Mouse (Mus musculus) MEL (cell line): ENCODE data around the gene Sde2. TPM values are rescaled to one million over a fixed set of nuclear protein-coding genes. Genes with fewer than 3 reads are reported as not detected.

ENCODE experiments used
- DNase-seq: peaks from one replicate; pipeline ENCODE4 v3.0.0; 2011; ENCODE audit warnings: low read depth, low spot score
- H3K27ac ChIP-seq: 2 replicates; pipeline ENCODE4 v1.5.1; 2012; ENCODE audit warnings: low read depth, mild to moderate bottlenecking, control low read depth, low read length, moderate library complexity; ENCODE audit not compliant: control insufficient read depth
- H3K27me3 ChIP-seq, 2 experiments: fragments of 150-350 bp in 1 of 2; sonication (generic) in 1 of 2; 2 replicates each; pipeline ENCODE4 v1.6.1; 2012; ENCODE audit warnings: low read length in 2 of 2, mild to moderate bottlenecking in 2 of 2, improper control_type of control experiment in 1 of 2, moderate library complexity in 1 of 2; ENCODE audit not compliant: insufficient read depth in 2 of 2, control insufficient read depth in 1 of 2
- H3K36me3 ChIP-seq, 2 experiments: 2 replicates each; pipeline ENCODE4 v1.6.1; 2012 to 2014; ENCODE audit warnings: low read length in 2 of 2, improper control_type of control experiment in 1 of 2, inconsistent platforms in 1 of 2, mild to moderate bottlenecking in 1 of 2; ENCODE audit not compliant: insufficient read depth in 2 of 2, control insufficient read depth in 1 of 2
- H3K4me1 ChIP-seq, 2 experiments: fragments of 150-350 bp in 1 of 2; sonication (generic) in 1 of 2; 2 replicates each; pipeline ENCODE4 v1.6.1; 2012; ENCODE audit warnings: low read length in 2 of 2, improper control_type of control experiment in 1 of 2, mild to moderate bottlenecking in 1 of 2; ENCODE audit not compliant: insufficient read depth in 2 of 2, control insufficient read depth in 1 of 2
- H3K4me3 ChIP-seq, 2 experiments: fragments of 150-350 bp in 1 of 2; sonication (generic) in 1 of 2; 2 replicates each; pipeline ENCODE4 v1.5.1; 2012; ENCODE audit warnings: low read depth in 2 of 2, low read length in 2 of 2, mild to moderate bottlenecking in 2 of 2, moderate library complexity in 2 of 2, control low read depth in 1 of 2, improper control_type of control experiment in 1 of 2; ENCODE audit not compliant: control insufficient read depth in 1 of 2, insufficient read depth in 1 of 2
- H3K79me2 ChIP-seq: 2 replicates; pipeline ENCODE4 v1.6.1; 2012; ENCODE audit warnings: mild to moderate bottlenecking, low read length, moderate library complexity; ENCODE audit not compliant: control insufficient read depth, poor library complexity, insufficient read depth
- H3K9ac ChIP-seq: 2 replicates; pipeline ENCODE4 v1.6.1; 2012; ENCODE audit warnings: low read depth, mild to moderate bottlenecking, control low read depth, low read length, moderate library complexity; ENCODE audit not compliant: control insufficient read depth, poor library complexity, severe bottlenecking
- H3K9me3 ChIP-seq: fragments of 150-350 bp; sonication (generic); replicated peaks from 2 replicates; pipeline ENCODE4 v1.6.1; 2012; ENCODE audit warnings: mild to moderate bottlenecking, low read length, improper control_type of control experiment, moderate library complexity; ENCODE audit not compliant: insufficient read depth
- BHLHE40 ChIP-seq: IDR thresholded peaks from 2 replicates; pipeline ENCODE4 v1.6.1; 2012; ENCODE audit warnings: low read depth, mild to moderate bottlenecking, inconsistent platforms, low read length, improper control_type of control experiment, borderline replicate concordance
- CTCF ChIP-seq, 3 experiments: IDR thresholded peaks in 2 of 3; conservative IDR thresholded peaks in 1 of 3; 2 replicates each; pipeline ENCODE4 v1.5.1; 2011 to 2012; ENCODE audit warnings: low read length in 3 of 3, low read depth in 2 of 3, mild to moderate bottlenecking in 2 of 3, improper control_type of control experiment in 1 of 3, inconsistent platforms in 1 of 3, mixed read lengths in 1 of 3, moderate library complexity in 1 of 3; ENCODE audit not compliant: control insufficient read depth in 1 of 3, insufficient read depth in 1 of 3, poor library complexity in 1 of 3, severe bottlenecking in 1 of 3
- E2F4 ChIP-seq: IDR thresholded peaks from 2 replicates; pipeline ENCODE4 v1.6.1; 2011; ENCODE audit warnings: low read depth, low read length, improper control_type of control experiment, borderline replicate concordance
- ELF1 ChIP-seq: IDR thresholded peaks from 2 replicates; pipeline ENCODE4 v1.6.1; 2014; ENCODE audit warnings: low read depth, mild to moderate bottlenecking, inconsistent platforms, low read length, improper control_type of control experiment, moderate library complexity
- EP300 ChIP-seq, 2 experiments: IDR thresholded peaks; 2 replicates each; pipeline ENCODE4 v1.6.1; 2011; ENCODE audit warnings: improper control_type of control experiment in 2 of 2, low read length in 2 of 2, low read depth in 1 of 2, mild to moderate bottlenecking in 1 of 2
- GATA1 ChIP-seq: IDR thresholded peaks from 2 replicates; pipeline ENCODE4 v1.6.1; 2011; ENCODE audit warnings: low read depth, low read length, improper control_type of control experiment
- MAFK ChIP-seq: IDR thresholded peaks from 2 replicates; pipeline ENCODE4 v1.6.1; 2011; ENCODE audit warnings: low read depth, mild to moderate bottlenecking, low read length, improper control_type of control experiment, borderline replicate concordance
- MAX ChIP-seq: IDR thresholded peaks from 2 replicates; pipeline ENCODE4 v1.6.1; 2011; ENCODE audit warnings: low read length, improper control_type of control experiment
- MYB ChIP-seq: IDR thresholded peaks from 2 replicates; pipeline ENCODE4 v1.6.1; 2011; ENCODE audit warnings: mild to moderate bottlenecking, low read depth, low read length, improper control_type of control experiment
- NELFE ChIP-seq: IDR thresholded peaks from 2 replicates; pipeline ENCODE4 v1.6.1; 2011; ENCODE audit warnings: low read depth, low read length, improper control_type of control experiment
- NRF1 ChIP-seq: IDR thresholded peaks from 2 replicates; pipeline ENCODE4 v1.6.1; 2014; ENCODE audit warnings: low read depth, mild to moderate bottlenecking, inconsistent platforms, low read length, improper control_type of control experiment, moderate library complexity; ENCODE audit not compliant: poor library complexity, insufficient read depth, severe bottlenecking
- POLR2A ChIP-seq, 2 experiments: IDR thresholded peaks; 2 replicates each; pipeline ENCODE4 v1.6.1; 2011 to 2012; ENCODE audit warnings: low read length in 2 of 2, mild to moderate bottlenecking in 2 of 2, control low read depth in 1 of 2, improper control_type of control experiment in 1 of 2, low read depth in 1 of 2, moderate library complexity in 1 of 2; ENCODE audit not compliant: control insufficient read depth in 1 of 2, insufficient read depth in 1 of 2, poor library complexity in 1 of 2
- POLR2AphosphoS5 ChIP-seq: IDR thresholded peaks from 2 replicates; pipeline ENCODE4 v1.6.1; 2012; ENCODE audit warnings: low read depth, borderline replicate concordance, mild to moderate bottlenecking, inconsistent platforms, low read length, moderate library complexity, mixed read lengths
- RCOR1 ChIP-seq: IDR thresholded peaks from 2 replicates; pipeline ENCODE4 v1.6.1; 2012; ENCODE audit warnings: low read depth, mild to moderate bottlenecking, inconsistent platforms, low read length, improper control_type of control experiment
- SIN3A ChIP-seq: IDR thresholded peaks from 2 replicates; pipeline ENCODE4 v1.6.1; 2012; ENCODE audit warnings: low read length, improper control_type of control experiment, inconsistent platforms
- TAL1 ChIP-seq: IDR thresholded peaks from 2 replicates; pipeline ENCODE4 v1.6.1; 2012; ENCODE audit warnings: mild to moderate bottlenecking, inconsistent platforms, low read length, moderate library complexity, mixed read lengths
- TCF12 ChIP-seq: IDR thresholded peaks from 2 replicates; pipeline ENCODE4 v1.6.1; 2014; ENCODE audit warnings: low read depth, mild to moderate bottlenecking, inconsistent platforms, low read length, improper control_type of control experiment, moderate library complexity
- UBTF ChIP-seq: IDR thresholded peaks from 2 replicates; pipeline ENCODE4 v1.6.1; 2012; ENCODE audit warnings: low read depth, mild to moderate bottlenecking, inconsistent platforms, low read length, improper control_type of control experiment, moderate library complexity, borderline replicate concordance; ENCODE audit not compliant: insufficient read depth
- USF1 ChIP-seq: IDR thresholded peaks from 2 replicates; pipeline ENCODE4 v1.6.1; 2014; ENCODE audit warnings: low read depth, mild to moderate bottlenecking, inconsistent platforms, low read length, improper control_type of control experiment, moderate library complexity
- ZMIZ1 ChIP-seq: IDR thresholded peaks from 2 replicates; pipeline ENCODE4 v1.6.1; 2012; ENCODE audit warnings: low read depth, mild to moderate bottlenecking, inconsistent platforms, low read length, improper control_type of control experiment, moderate library complexity
- ZNF384 ChIP-seq: IDR thresholded peaks from 2 replicates; pipeline ENCODE4 v1.6.1; 2012; ENCODE audit warnings: low read depth, mild to moderate bottlenecking, inconsistent platforms, low read length, improper control_type of control experiment
- polyA plus RNA-seq, 2 experiments: library from polyadenylated mRNA; stranded (reverse) in 1 of 2; unstranded in 1 of 2; fragments of >175 nt in 1 of 2; fragments of >200 nt in 1 of 2; gene quantifications; 2 replicates each; pipeline versions ENCODE4 v1.2.1 to v1.2.4; 2012; ENCODE audit warnings: low replicate concordance in 2 of 2, low read depth in 1 of 2; ENCODE audit not compliant: insufficient read length in 2 of 2, insufficient read depth in 1 of 2, missing spikeins in 1 of 2
- total RNA-seq: library from RNA; depleted of rRNA; stranded (reverse); fragments of 300-350 nt; gene quantifications from 2 replicates; pipeline ENCODE4 v1.2.3, GENCODE M21; 2012

The Sde2 gene
- total and polyA plus RNA-seq, 3 experiments = 35.5 to 48.0 TPM; not detected in 1

GRCm38 (mm10) chr1:180912792-180913191 lies 61.9 kb downstream of the Sde2 start:
- Histone ChIP-seq H3K27me3 (no peaks in the 10 kb centered on the region), H3K79me2 (no peaks in the 10 kb centered on the region)
- TF ChIP-seq NELFE (no peak), SIN3A (no peak), E2F4 (no peak), MYB (no peak), MAX (no peak), ZNF384 (no peak), ZMIZ1 (no peak), BHLHE40 (no peak), POLR2AphosphoS5 (no peak)
- TF ChIP-seq, all 39 proteins: peak for 0
- peaks cover 0 to 7% of the 10 kb centered on the region in 2 experiments; a peak in 2 of 4 replicates for H3K36me3 ChIP-seq
- no peaks in the 10 kb centered on the region for H3K9me3 ChIP-seq
- H3K27ac ChIP-seq = peak overlapping the region; percentile 80
- H3K9ac ChIP-seq = peak overlapping the region; percentile 59
- H3K4me1 ChIP-seq = peaks cover 5 to 21% of the 10 kb centered on the region in 2 experiments
- peak overlapping the region in 1 of 2 experiments; percentile 34; a peak in 1 of 4 replicates for H3K4me3 ChIP-seq
- DNase-seq = peak; percentile 60

- Histone ChIP-seq H3K27ac (no peak overlapping the region), H3K9ac (no peak overlapping the region), H3K27me3 (no peaks in the 10 kb centered on the region), H3K4me1 (peaks cover 5 to 21% of the 10 kb centered on the region in 2 experiments), H3K79me2 (no peaks in the 10 kb centered on the region), H3K4me3 (no peak overlapping the region), H3K9me3 (no peaks in the 10 kb centered on the region), H3K36me3 (peaks cover 0 to 7% of the 10 kb centered on the region in 2 experiments; a peak in 2 of 4 replicates)
- DNase-seq = peak; percentile 28
- TF ChIP-seq EP300 (IDR thresholded peaks at IDR 0.05; ENCODE audit: low read depth in 1 of 2, low read length in 2 of 2) = no peak
- no peak for TF ChIP-seq ELF1
- no peak for TF ChIP-seq MAX
- no peak for TF ChIP-seq MYB
- TF ChIP-seq RCOR1 = no peak
- no peak for TF ChIP-seq TAL1
- no peak for TF ChIP-seq CTCF (IDR thresholded peaks at IDR 0.05 in 2 of 3, conservative IDR thresholded peaks at IDR 0.05 in 1 of 3; ENCODE audit: control insufficient read depth in 1 of 3, insufficient read depth in 1 of 3, low read depth in 2 of 3, low read length in 3 of 3, poor library complexity in 1 of 3, severe bottlenecking in 1 of 3)
- no peak for TF ChIP-seq UBTF
- no peak for TF ChIP-seq POLR2A (IDR thresholded peaks at IDR 0.05; ENCODE audit: control insufficient read depth in 1 of 2, insufficient read depth in 1 of 2, low read depth in 1 of 2, low read length in 2 of 2, poor library complexity in 1 of 2)
- no peak for TF ChIP-seq ZMIZ1
- TF ChIP-seq USF1 = no peak
- no peak for TF ChIP-seq NRF1
- TF ChIP-seq SIN3A = no peak
- TF ChIP-seq TCF12 = no peak
- TF ChIP-seq NELFE = no peak
- TF ChIP-seq GATA1 = no peak
- TF ChIP-seq MAFK = no peak
Measured at GRCm38 (mm10) chr1:180913797-180914196, 62.9 kb downstream of the Sde2 start.
